Mouse (Mus musculus) limb, embryonic 10.5 days (tissue): Measurements from ENCODE around the gene Slc25a40. TPM values are rescaled to one million over a fixed set of nuclear protein-coding genes. Genes with fewer than 3 reads are reported as not detected.

Source experiments
- DNase-seq: peaks from one replicate; pipeline ENCODE4 v3.0.0-alpha.2; 2017; ENCODE audit warnings: low spot score
- H3K27ac ChIP-seq: fragments of 300-500 bp; sonication (generic); 2 replicates; pipeline ENCODE4 v1.5.1; 2016; ENCODE audit warnings: mild to moderate bottlenecking
- H3K27me3 ChIP-seq: fragments of 300-500 bp; sonication (generic); 2 replicates; pipeline ENCODE4 v1.6.1; 2016; ENCODE audit warnings: low read depth, mild to moderate bottlenecking; ENCODE audit not compliant: poor library complexity, severe bottlenecking
- H3K36me3 ChIP-seq: fragments of 300-500 bp; sonication (generic); 2 replicates; pipeline ENCODE4 v1.6.1; 2016; ENCODE audit warnings: mild to moderate bottlenecking, moderate library complexity
- H3K4me1 ChIP-seq: fragments of 300-500 bp; sonication (generic); 2 replicates; pipeline ENCODE4 v1.6.1; 2016
- H3K4me3 ChIP-seq: fragments of 300-500 bp; sonication (generic); 2 replicates; pipeline ENCODE4 v1.5.1; 2016; ENCODE audit warnings: mild to moderate bottlenecking, moderate library complexity
- H3K9me3 ChIP-seq: fragments of 300-500 bp; sonication (generic); replicated peaks from 2 replicates; pipeline ENCODE4 v1.6.1; 2016; ENCODE audit warnings: mild to moderate bottlenecking
- WGBS: fragments of 180-500 bp; shearing (Covaris S2); methylation state at CpG from one replicate; pipeline ENCODE4 v1.1.7; 2016; 5-methylcytosine and 5-hydroxymethylcytosine counted together
- polyA plus RNA-seq: library from polyadenylated mRNA; unstranded; fragments of >200 nt; fragmentation: Nextera tagmentation; extraction: Ambion mirVana; gene quantifications from 2 replicates; pipeline ENCODE4 v1.2.1, GENCODE M21; 2016

Slc25a40 gene
- 6.9 and 9.9 TPM in 2 replicates for polyA plus RNA-seq

DNA sequence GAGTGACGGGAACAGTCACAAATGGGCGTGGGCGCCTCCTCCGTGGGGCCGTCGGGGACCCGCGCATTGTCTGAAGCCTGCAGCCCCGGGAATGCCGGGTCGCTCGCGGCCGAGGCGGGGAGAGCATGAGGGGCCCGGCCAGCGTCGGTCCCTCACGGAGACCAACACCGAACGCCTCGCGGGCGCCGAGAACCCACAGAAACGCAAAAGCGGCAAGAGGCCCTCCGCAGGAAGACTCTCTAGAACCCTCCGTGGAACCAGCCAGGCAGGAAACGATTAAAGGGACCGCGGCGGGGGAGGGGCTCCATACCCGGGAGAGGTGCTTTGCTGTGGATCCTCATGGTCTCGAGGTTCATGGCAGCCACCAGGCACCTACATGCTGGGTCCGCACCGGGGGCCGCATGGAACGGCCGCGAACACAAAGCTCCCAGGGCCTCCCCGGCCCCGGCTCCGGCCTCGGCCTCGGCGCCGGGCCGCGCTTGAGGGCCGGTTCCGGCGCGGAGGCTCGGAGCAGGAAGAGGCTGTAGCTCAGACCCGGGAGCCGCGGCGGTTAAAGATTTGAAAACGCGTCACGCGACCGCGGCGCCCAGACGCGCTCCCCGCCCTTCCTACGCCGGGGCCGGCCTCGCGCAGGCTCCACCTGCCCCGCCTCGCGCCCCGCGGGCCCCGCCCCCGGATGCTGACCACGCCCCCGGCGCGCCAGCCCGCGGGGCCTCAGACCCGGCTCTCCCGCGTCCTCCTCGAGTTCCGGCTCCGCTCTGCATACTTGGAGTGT, at the start of gene Slc25a40, which contains the start of gene Dbf4:
TSS of gene Slc25a40 (plus strand) at position 694 of the 775 bp plus-strand sequence.
TSS of gene Dbf4 (minus strand) at position 560 of the 775 bp plus-strand sequence.
- peak within 1 kb of the TSS; percentile 97 for H3K27ac ChIP-seq
- H3K36me3 ChIP-seq = peaks cover 36% of the 10 kb centered on the region
- no peaks in the 10 kb centered on the region for H3K27me3 ChIP-seq
- peak; percentile 93 for DNase-seq
- peaks cover 9% of the 10 kb centered on the region for H3K4me1 ChIP-seq
- H3K4me3 ChIP-seq = peak within 1 kb of the TSS; percentile 88
- WGBS = under 1% methylated on average over 91 of the region's 93 CpGs
- H3K9me3 ChIP-seq = no peaks in the 10 kb centered on the region

DNA sequence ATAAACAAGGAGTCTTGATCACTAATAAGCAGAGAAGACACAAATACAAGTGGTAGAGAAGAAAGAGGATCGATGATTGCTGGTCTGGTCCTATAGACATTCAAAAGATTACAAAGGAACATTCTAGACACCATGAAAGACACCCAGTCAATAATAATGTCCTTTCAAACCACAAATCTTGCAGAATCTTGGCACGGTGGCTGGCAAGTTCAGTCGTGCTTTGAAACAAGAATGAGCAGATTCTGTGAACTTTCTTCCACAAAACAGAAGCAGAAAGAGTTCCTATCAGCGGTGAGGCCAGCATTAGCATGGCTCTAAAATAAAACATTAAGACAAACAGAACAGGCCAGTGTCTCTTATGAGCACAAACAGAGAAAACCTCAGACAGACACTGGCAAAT, 49.2 kb upstream of the Slc25a40 start:
- no peaks in the 10 kb centered on the region for H3K36me3 ChIP-seq
- H3K9me3 ChIP-seq = no peaks in the 10 kb centered on the region
- peaks cover 8% of the 10 kb centered on the region for H3K27me3 ChIP-seq
- no peak overlapping the region for H3K4me3 ChIP-seq
- DNase-seq = no peak
- no peak overlapping the region for H3K27ac ChIP-seq
- WGBS = 79% methylated on average over 4 of the region's 4 CpGs
- H3K4me1 ChIP-seq = no peaks in the 10 kb centered on the region

DNA sequence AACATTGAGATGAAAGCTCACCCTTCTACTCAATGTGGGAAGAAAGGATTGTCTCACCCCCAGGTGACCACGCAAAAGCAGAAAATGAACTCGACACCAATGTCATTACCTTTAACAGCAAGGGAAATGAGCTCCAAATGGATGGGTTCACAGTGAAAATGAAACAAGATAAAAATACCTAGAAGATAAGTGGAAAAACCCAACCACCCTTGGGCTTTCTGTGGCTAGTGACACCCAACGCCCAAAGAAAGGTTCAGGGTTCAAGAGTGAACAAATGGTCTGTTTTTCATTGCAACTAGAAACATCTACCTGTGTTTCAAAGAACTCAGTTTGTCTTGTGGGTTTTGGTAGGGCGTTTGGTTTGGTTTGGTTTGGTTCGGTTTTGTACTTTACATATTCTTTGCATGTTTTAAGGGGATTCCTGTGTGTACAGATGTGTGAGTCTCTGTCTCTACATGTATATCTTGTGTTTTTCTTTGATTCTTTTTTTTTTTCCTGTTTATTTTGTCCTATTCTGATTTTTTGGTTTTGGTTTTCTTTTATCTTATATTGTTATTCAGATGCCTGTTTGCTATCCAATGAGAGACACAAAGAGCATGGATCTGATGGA, 48.2 kb upstream of the Slc25a40 start:
- H3K4me1 ChIP-seq = no peaks in the 10 kb centered on the region
- H3K36me3 ChIP-seq = no peaks in the 10 kb centered on the region
- DNase-seq = no peak
- 85% methylated on average over 5 of the region's 5 CpGs for WGBS
- no peaks in the 10 kb centered on the region for H3K9me3 ChIP-seq
- no peak overlapping the region for H3K27ac ChIP-seq
- H3K27me3 ChIP-seq = no peaks in the 10 kb centered on the region
- no peak overlapping the region for H3K4me3 ChIP-seq

DNA sequence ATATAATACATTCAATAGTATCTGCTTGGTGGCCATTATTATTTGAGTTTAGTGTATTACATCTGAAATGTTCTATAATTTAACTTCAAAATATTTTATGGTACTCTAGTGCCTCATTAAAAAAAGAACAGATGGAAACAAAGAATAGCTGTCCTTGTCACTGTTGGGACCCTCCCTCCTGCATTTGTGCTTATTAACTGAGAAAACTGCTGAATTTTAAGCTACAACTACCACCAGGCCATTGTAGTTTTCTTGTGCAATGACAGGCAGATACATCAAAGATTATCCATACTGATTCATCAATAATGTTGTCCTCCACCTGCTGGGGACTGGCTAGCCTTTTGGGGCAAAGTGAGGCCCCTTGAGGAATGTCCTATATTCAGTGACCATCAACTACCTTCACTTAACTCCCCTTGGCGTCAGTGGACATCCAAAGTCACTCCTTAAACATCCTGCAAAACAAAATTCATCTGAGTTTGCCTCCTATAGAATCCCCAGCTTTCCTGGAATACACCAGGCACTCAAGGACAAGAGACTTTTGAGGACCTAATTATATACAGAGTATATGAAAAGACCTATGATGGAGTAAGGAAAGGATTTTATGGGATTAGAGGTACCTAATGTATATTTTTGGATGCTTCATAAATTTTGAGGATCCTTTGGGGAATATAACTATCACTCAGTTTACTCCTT, 28.6 kb upstream of the Slc25a40 start:
- Histone ChIP-seq H3K36me3 (peaks cover 46% of the 10 kb centered on the region), H3K27ac (no peak overlapping the region), H3K4me1 (no peaks in the 10 kb centered on the region), H3K27me3 (no peaks in the 10 kb centered on the region), H3K4me3 (no peak overlapping the region), H3K9me3 (no peaks in the 10 kb centered on the region)
- 72% methylated on average over 1 of the region's 1 CpGs for WGBS
- DNase-seq = no peak

DNA sequence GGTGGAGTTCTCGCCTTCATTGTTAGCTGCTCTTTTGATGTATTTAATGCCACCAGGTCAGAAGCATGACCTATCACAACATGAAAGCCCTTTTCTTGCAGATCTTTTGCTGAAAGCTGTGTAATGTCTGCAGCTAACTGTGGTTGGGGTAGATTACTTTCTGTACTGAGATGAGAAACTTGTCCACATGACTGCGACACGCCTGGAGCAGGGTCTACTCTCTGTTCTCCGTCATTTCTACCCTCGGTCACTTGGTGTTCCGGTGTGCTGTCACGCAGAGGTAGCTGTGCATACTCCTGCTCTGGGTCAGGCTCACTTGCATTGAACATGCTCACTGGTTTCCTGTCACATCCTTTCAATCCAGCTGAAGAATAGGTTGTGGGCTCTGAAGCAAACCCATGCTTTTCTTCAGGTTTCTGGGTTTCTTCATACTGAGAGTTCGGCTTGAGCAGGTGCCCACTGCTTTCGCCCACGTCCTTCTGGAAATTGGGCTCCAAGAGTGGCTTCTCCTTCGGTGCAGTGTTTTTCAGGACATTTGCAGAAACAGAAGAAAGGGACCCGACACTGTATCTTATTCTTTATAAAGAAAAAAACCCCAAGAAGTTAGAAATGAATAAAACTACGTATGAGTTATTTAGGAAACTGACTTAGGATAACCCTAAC, 24.9 kb upstream of the Slc25a40 start:
- no peak for DNase-seq
- 95% methylated on average over 13 of the region's 13 CpGs for WGBS
- no peaks in the 10 kb centered on the region for H3K27me3 ChIP-seq
- no peak overlapping the region for H3K4me3 ChIP-seq
- H3K36me3 ChIP-seq = peaks cover 82% of the 10 kb centered on the region
- H3K9me3 ChIP-seq = no peaks in the 10 kb centered on the region
- no peak overlapping the region for H3K27ac ChIP-seq
- H3K4me1 ChIP-seq = no peaks in the 10 kb centered on the region

DNA sequence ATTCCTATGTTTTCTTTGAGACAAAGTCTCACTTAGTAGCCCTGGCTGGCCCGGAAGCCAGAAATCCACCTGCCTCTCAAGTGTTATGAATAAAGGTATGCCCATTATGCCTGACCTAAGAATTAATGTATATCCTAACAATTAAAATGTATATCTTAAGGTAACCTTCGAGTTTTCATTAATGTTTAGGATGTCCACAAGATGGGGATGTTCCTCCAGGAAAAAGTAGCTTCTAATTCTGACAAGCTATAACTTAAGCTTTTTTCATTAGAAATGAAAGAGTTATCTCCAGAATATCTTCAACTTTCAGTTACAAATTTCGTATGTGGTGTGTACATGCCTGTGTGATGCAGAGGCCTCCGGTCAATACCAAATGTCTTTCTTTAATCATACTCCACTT, 13.9 kb upstream of the Slc25a40 start:
- no peak for DNase-seq
- no peak overlapping the region for H3K4me3 ChIP-seq
- H3K27me3 ChIP-seq = no peaks in the 10 kb centered on the region
- 93% methylated on average over 4 of the region's 4 CpGs for WGBS
- no peak overlapping the region for H3K27ac ChIP-seq
- no peaks in the 10 kb centered on the region for H3K9me3 ChIP-seq
- H3K36me3 ChIP-seq = peaks cover 95% of the 10 kb centered on the region
- H3K4me1 ChIP-seq = no peaks in the 10 kb centered on the region

DNA sequence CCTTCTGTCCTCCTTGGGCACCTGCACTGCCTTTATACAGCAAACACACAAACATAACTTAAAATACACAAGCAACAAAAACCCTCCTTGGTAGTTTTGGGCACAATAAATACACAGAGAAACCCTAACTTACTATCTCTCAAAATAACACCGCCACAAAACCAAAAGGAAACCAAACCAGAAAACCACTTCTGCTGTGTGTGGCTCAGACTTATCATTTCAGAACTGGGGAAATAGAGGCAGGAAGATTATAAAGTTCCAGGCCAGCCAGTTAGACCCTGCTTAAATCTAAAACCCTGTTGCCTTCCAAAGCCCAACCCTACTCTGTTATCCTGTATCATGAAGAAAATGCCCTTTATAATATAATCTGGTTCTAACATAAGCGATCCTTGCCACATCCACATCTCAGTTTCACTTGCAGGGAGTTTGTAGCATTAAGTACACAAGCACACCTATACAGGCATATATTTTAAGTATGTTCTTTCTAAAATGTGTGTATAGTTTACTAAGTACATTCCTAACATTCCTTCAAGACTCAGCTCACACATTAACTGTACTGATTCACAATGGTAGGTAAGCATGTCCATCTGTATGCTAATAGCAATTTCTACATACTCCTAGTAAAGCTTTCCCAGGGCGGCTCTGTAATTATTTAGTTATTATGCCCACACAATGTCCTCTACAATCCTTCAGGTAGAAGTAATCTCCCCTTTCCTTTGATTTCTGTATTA, 5.8 kb upstream of the Slc25a40 start:
- Histone ChIP-seq H3K4me3 (no peak overlapping the region), H3K27ac (no peak overlapping the region), H3K36me3 (peaks cover 86% of the 10 kb centered on the region), H3K27me3 (no peaks in the 10 kb centered on the region), H3K9me3 (no peaks in the 10 kb centered on the region), H3K4me1 (peaks cover 4% of the 10 kb centered on the region; the same call in 1 of the 2 replicates)
- WGBS = 92% methylated on average over 3 of the region's 3 CpGs
- no peak for DNase-seq

DNA sequence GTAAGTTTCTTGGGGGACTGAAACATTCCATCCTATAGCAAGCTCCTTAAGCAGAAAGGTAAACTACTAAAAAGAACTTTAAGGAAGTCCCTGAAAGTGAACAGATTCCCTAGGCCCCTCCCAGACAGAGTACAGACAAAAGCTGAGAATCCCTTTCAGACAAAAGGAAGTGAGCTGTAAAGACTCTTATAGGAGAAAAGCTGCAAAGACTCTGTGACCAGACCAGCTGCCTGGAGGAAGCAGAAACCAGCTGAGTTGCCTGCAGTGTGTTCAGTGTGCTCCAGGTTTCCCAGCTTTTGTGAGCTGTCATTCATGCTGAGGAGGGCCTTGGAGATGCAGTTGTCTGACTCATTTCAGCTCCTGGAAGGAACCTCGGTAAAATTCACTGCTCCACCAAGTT, 5.2 kb upstream of the Slc25a40 start:
- no peak for DNase-seq
- 68% methylated on average over 1 of the region's 1 CpGs for WGBS
- Histone ChIP-seq H3K36me3 (peaks cover 80% of the 10 kb centered on the region), H3K9me3 (no peaks in the 10 kb centered on the region), H3K27ac (no peak overlapping the region), H3K4me3 (no peak overlapping the region), H3K4me1 (peaks cover 4% of the 10 kb centered on the region; the same call in 1 of the 2 replicates), H3K27me3 (no peaks in the 10 kb centered on the region)

DNA sequence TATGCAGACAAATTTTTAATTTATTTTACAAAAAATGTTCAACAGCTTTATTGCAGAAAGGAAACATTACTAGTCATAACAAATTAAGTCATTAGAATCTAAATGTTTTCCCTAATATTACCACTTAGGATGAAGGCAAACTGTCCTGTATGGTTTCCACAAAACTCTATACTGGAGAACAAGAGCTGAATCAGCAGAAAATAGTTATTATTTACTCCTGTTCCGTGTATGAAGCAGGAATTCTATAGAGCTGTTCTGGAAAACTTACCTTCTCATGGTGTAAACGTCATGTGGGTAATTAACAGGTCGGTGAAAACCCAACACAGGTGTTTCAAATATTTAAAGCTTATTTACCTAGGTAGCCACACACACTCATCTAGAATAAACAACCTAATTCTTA, 1.2 kb upstream of the Slc25a40 start:
- DNase-seq = no peak
- WGBS = 11% methylated on average over 3 of the region's 3 CpGs
- Histone ChIP-seq H3K9me3 (no peaks in the 10 kb centered on the region), H3K27me3 (no peaks in the 10 kb centered on the region), H3K4me1 (peaks cover 9% of the 10 kb centered on the region), H3K27ac (peak overlapping the region; percentile 97), H3K36me3 (peaks cover 45% of the 10 kb centered on the region), H3K4me3 (peak overlapping the region; percentile 88)

DNA sequence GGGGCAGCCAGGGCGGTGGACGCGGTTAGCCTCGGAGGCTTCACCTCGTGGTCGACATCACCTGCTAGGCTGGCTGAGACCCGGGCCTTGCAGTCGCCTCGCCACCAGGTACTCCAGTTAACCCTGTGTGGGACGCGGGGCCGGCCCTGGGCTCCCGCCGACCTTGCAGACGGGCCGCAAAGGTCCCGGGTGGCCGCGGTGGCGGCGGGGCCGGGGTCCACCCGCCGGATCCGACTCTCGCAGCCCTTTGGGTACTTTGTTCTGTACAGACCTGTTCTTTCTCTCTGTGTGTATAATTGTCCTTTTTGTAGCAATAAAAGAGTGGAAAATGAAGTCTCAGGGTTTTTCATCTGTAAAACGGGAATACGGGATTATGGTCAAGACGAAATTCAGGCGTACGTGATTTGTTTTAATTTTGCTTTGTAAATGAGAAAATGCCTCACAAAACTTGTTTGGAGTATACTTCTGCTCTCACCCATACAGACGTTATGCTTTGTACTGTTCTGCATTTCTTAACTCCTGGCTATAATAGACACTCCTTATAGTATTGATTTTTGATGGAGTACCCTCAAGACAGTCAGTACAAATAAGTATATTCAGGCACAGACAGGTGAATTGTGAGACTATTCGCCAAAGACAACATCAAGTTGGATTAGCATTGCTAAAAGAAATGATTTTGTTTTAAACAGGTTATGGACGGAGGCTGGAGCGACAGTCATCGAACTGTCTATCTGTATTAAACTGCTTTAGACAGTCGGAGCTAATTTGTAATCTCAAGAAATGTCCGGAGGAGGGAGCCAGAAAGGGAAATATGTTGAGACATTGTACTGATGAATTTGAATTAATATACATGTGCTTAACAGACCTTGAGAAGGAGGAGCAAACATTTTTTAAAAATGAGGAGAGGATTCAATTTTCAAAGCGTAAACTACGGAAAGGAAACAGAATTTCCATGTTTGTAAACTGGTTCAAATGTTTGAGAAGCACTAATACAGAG, 580 bp downstream of the Slc25a40 start:
- H3K9me3 ChIP-seq = no peaks in the 10 kb centered on the region
- peaks cover 9% of the 10 kb centered on the region for H3K4me1 ChIP-seq
- WGBS = under 1% methylated on average over 40 of the region's 40 CpGs
- DNase-seq = no peak
- peaks cover 27% of the 10 kb centered on the region for H3K36me3 ChIP-seq
- peak overlapping the region; percentile 88 for H3K4me3 ChIP-seq
- no peaks in the 10 kb centered on the region for H3K27me3 ChIP-seq
- H3K27ac ChIP-seq = peak overlapping the region; percentile 97

DNA sequence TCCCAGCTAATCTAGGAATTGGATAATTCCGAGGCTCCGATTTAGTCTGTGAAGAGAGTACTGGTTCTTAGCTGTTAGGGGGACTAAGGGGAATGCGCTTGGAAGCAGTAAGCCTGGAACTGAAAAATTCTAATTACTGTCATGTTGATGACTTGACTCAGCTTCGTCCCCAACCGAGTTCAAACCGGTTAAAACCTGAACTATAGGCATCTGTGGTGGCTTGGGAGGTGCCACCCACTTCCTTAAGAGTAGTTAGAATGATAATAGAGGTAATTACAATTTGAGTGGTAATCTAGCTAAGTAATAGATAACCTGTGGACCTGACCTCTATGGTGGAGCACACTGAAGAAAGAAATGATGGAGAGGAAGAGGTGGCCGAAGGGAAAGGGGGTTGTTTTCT, 1.5 kb downstream of the Slc25a40 start:
- 19% methylated on average over 7 of the region's 7 CpGs for WGBS
- H3K9me3 ChIP-seq = no peaks in the 10 kb centered on the region
- H3K4me1 ChIP-seq = peaks cover 9% of the 10 kb centered on the region
- H3K36me3 ChIP-seq = peaks cover 18% of the 10 kb centered on the region
- no peaks in the 10 kb centered on the region for H3K27me3 ChIP-seq
- H3K4me3 ChIP-seq = peak overlapping the region; percentile 88
- no peak overlapping the region for H3K27ac ChIP-seq
- DNase-seq = no peak
